Mouse (Mus musculus) kidney, adult 8-10 months (tissue): ENCODE measurements around the gene Vav1.
A peak's percentile ranks its signal among the peaks of the same experiment; 100 is the strongest.

ENCODE experiments used
- DNase-seq, 2 experiments: peaks; one replicate each; pipeline ENCODE4 v3.0.0; 2022

Gene Vav1

GRCm38 (mm10) chr17:57278943-57279590 is at the start of gene Vav1:
TSS of gene Vav1 (plus strand) at chr17:57279100.
- no peak for DNase-seq

GRCm38 (mm10) chr17:57229851-57230727 is 48.8 kb upstream of the Vav1 start:
- no peak for DNase-seq

GRCm38 (mm10) chr17:57230728-57231125 is 48.2 kb upstream of the Vav1 start:
- peak; percentile 52 to 57 for DNase-seq

GRCm38 (mm10) chr17:57231321-57231771 is 47.6 kb upstream of the Vav1 start:
- peak in 1 of 2 experiments; percentile 57 for DNase-seq

GRCm38 (mm10) chr17:57232200-57232599 is 46.7 kb upstream of the Vav1 start:
- no peak for DNase-seq

- peak; percentile 87 to 91 for DNase-seq
Measured at GRCm38 (mm10) chr17:57233038-57233437, 45.9 kb upstream of the Vav1 start.

- DNase-seq = peak; percentile 59 to 65
Measured at GRCm38 (mm10) chr17:57234254-57234928, 44.5 kb upstream of the Vav1 start.

- no peak for DNase-seq
Measured at GRCm38 (mm10) chr17:57235803-57236202, 43.1 kb upstream of the Vav1 start.

- no peak for DNase-seq
Measured at GRCm38 (mm10) chr17:57237181-57237580, 41.7 kb upstream of the Vav1 start.

GRCm38 (mm10) chr17:57243650-57244370 is 35.1 kb upstream of the Vav1 start:
- no peak for DNase-seq

GRCm38 (mm10) chr17:57245311-57245929 is 33.5 kb upstream of the Vav1 start:
- DNase-seq = no peak

GRCm38 (mm10) chr17:57246663-57247392 is 32.1 kb upstream of the Vav1 start:
- no peak for DNase-seq

- DNase-seq = peak; percentile 96 to 99
Measured at GRCm38 (mm10) chr17:57247393-57248200, 31.3 kb upstream of the Vav1 start.

GRCm38 (mm10) chr17:57248201-57248699 is 30.6 kb upstream of the Vav1 start, which contains the start of gene Gpr108:
TSS of gene Gpr108 (minus strand) at chr17:57248446.
- peak; percentile 91 to 92 for DNase-seq

GRCm38 (mm10) chr17:57248771-57249170 is 30.1 kb upstream of the Vav1 start:
- peak in 1 of 2 experiments; percentile 34 for DNase-seq

GRCm38 (mm10) chr17:57249186-57250181 is 29.4 kb upstream of the Vav1 start, which contains the start of gene Trip10:
TSS of gene Trip10 (plus strand) at chr17:57249455.
- DNase-seq = peak; percentile 94 to 98

GRCm38 (mm10) chr17:57250461-57251160 is 28.3 kb upstream of the Vav1 start:
- peak; percentile 48 to 57 for DNase-seq

- no peak for DNase-seq
Measured at GRCm38 (mm10) chr17:57251431-57251830, 27.5 kb upstream of the Vav1 start.
